Mouse (Mus musculus) urinary bladder, postnatal 0 days (tissue): ENCODE data around the gene 2610528A11Rik. TPM values are rescaled to one million over a fixed set of nuclear protein-coding genes. Genes with fewer than 3 reads are reported as not detected.

ENCODE experiments used
- polyA plus RNA-seq: library from polyadenylated mRNA; unstranded; fragments of >200 nt; fragmentation: Nextera tagmentation; extraction: Ambion mirVana; gene quantifications from 2 replicates; pipeline ENCODE4 v1.2.1, GENCODE M21; 2015

The 2610528A11Rik gene
- 0.70 and 0.81 TPM in 2 replicates for polyA plus RNA-seq

GRCm38 (mm10) chr14:37113922-37114321 is at the start of gene 2610528A11Rik:
Gene 2610528A11Rik (minus strand): TSS chr14:37114022.

GRCm38 (mm10) chr14:37135127-37135593 is 21.3 kb upstream of the 2610528A11Rik start, which contains the start of gene Ghitm:
Gene Ghitm (minus strand): TSS chr14:37135272.

GRCm38 (mm10) chr14:37097956-37098530 is 15.8 kb downstream of the 2610528A11Rik start, which contains the start of gene Cdhr1:
Gene Cdhr1 (minus strand): TSS chr14:37098347.

GRCm38 (mm10) chr14:37067629-37068028 is 46.2 kb downstream of the 2610528A11Rik start, which contains the start of gene Lrit2:
Gene Lrit2 (plus strand): TSS chr14:37067929.

Other genes with a start within 250 kb of the 2610528A11Rik start
- 35.3 and 37.3 TPM in 2 replicates for gene Ccser2, start 145.2 kb downstream of the 2610528A11Rik start, polyA plus RNA-seq
- not detected in 2 replicates for gene Rgr, start 65.1 kb downstream of the 2610528A11Rik start, polyA plus RNA-seq
- not detected in 2 replicates for gene Lrit1, start 59.2 kb downstream of the 2610528A11Rik start, polyA plus RNA-seq
- gene Lrit2, start 46.1 kb downstream of the 2610528A11Rik start, polyA plus RNA-seq: not detected in 2 replicates
- gene Cdhr1, start 15.7 kb downstream of the 2610528A11Rik start, polyA plus RNA-seq: 0.05 TPM in 1 of 2 replicates, not detected in the other
- gene Ghitm, start 21.2 kb upstream of the 2610528A11Rik start, polyA plus RNA-seq: 181 and 195 TPM in 2 replicates